Mouse (Mus musculus): ENCODE measurements around the gene Myct1.

- TF ChIP-seq CTCF (IDR thresholded peaks at IDR 0.05; ENCODE audit: low read depth) (no peak), EP300 (IDR thresholded peaks at IDR 0.05; ENCODE audit: low read depth) (no peak)
Observed at GRCm38 (mm10) chr10:5633672-5634200, 40.2 kb downstream of the Myct1 start.
